Mouse (Mus musculus) heart, postnatal 0 days (tissue): ENCODE measurements around the gene Hist1h4b. TPM values are rescaled to one million over a fixed set of nuclear protein-coding genes. Genes with fewer than 3 reads are reported as not detected.
"Not testable (repeated sequence)": the region's sequence is repeated elsewhere in the genome, so short reads cannot be mapped to it uniquely, and the experiment has no call there.

Source experiments
- ATAC-seq: fragments of 200-750 bp; cut with Nextera tagmentation; 2 replicates; pipeline ENCODE4 v1.8.0; 2017; ENCODE audit warnings: low read depth, moderate number of reproducible peaks, moderate library complexity; ENCODE audit not compliant: insufficient read depth
- DNase-seq: peaks from one replicate; pipeline ENCODE4 v3.0.0-alpha.2; 2016; ENCODE audit warnings: low spot score
- H3K27ac ChIP-seq: fragments of 300-500 bp; sonication (generic); 2 replicates; pipeline ENCODE4 v1.5.1; 2014; ENCODE audit warnings: low read depth, mild to moderate bottlenecking
- H3K27me3 ChIP-seq: fragments of 300-500 bp; sonication (generic); 2 replicates; pipeline ENCODE4 v1.6.1; 2014; ENCODE audit warnings: low read length, mixed read lengths; ENCODE audit not compliant: control insufficient read depth, insufficient read depth
- H3K36me3 ChIP-seq: fragments of 300-500 bp; sonication (generic); replicated peaks from 2 replicates; pipeline ENCODE4 v1.6.1; 2014; ENCODE audit warnings: low read length, mixed read lengths; ENCODE audit not compliant: control insufficient read depth, insufficient read depth
- H3K4me1 ChIP-seq: fragments of 300-500 bp; sonication (generic); 2 replicates; pipeline ENCODE4 v1.6.1; 2014; ENCODE audit warnings: antibody characterized with exemption; ENCODE audit not compliant: control insufficient read depth, insufficient read depth
- H3K4me2 ChIP-seq: fragments of 300-500 bp; sonication (generic); 2 replicates; pipeline ENCODE4 v1.6.1; 2014; ENCODE audit warnings: low read depth, mild to moderate bottlenecking, low read length, moderate library complexity
- H3K4me3 ChIP-seq: fragments of 300-500 bp; sonication (generic); 2 replicates; pipeline ENCODE4 v1.5.1; 2014; ENCODE audit warnings: low read depth, low read length
- H3K9ac ChIP-seq: fragments of 300-500 bp; sonication (generic); replicated peaks from 2 replicates; pipeline ENCODE4 v1.6.1; 2014; ENCODE audit warnings: low read depth, low read length, mixed read lengths
- H3K9me3 ChIP-seq: fragments of 300-500 bp; sonication (generic); replicated peaks from 2 replicates; pipeline ENCODE4 v1.6.1; 2016; ENCODE audit warnings: low read length; ENCODE audit not compliant: control insufficient read depth
- CTCF ChIP-seq: IDR thresholded peaks from 2 replicates; pipeline ENCODE4 v1.5.1; 2016; ENCODE audit warnings: antibody characterized with exemption, control low read depth, low read depth
- EP300 ChIP-seq: IDR thresholded peaks from 2 replicates; pipeline ENCODE4 v1.6.1; 2016; ENCODE audit warnings: antibody characterized with exemption, low read depth
- WGBS: fragments of 180-500 bp; shearing (Covaris S2); extraction: QIAGEN DNeasy Blood & Tissue Kit; methylation state at CpG from one replicate; pipeline ENCODE4 v1.1.7; 2014; 5-methylcytosine and 5-hydroxymethylcytosine counted together
- polyA plus RNA-seq: library from polyadenylated mRNA; unstranded; fragments of >200 nt; fragmentation: Nextera tagmentation; extraction: Ambion mirVana; gene quantifications from 2 replicates; pipeline ENCODE4 v1.2.1, GENCODE M21; 2015
- total RNA-seq: library from RNA; depleted of rRNA; stranded (reverse); fragments of >200 nt; gene quantifications from 2 replicates; pipeline ENCODE4 v1.2.3, GENCODE M21; 2014; ENCODE audit warnings: low replicate concordance

Gene Hist1h4b
- total and polyA plus RNA-seq, 2 experiments from 2014 or later: 0.46 to 267 TPM

GRCm38 (mm10) chr13:23759251-23759771 is 2.5 kb downstream of the Hist1h4b start:
- Histone ChIP-seq H3K4me2 (no peak overlapping the region), H3K4me1 (peaks cover 22% of the 10 kb centered on the region), H3K36me3 (no peaks in the 10 kb centered on the region), H3K27ac (no peak overlapping the region), H3K9ac (no peak overlapping the region), H3K27me3 (no peaks in the 10 kb centered on the region), H3K9me3 (no peaks in the 10 kb centered on the region), H3K4me3 (no peak overlapping the region)
- ATAC-seq: no peak
- WGBS: 89% methylated on average over 3 of the region's 3 CpGs
- TF ChIP-seq CTCF (no peak), EP300 (no peak)
- DNase-seq: no peak

- no peak overlapping the region for H3K4me3 ChIP-seq
- H3K27ac ChIP-seq: no peak overlapping the region
- peak overlapping the region; percentile 71; the same call in 1 of the 2 replicates for H3K4me2 ChIP-seq
- no peak for TF ChIP-seq CTCF
- TF ChIP-seq EP300: no peak
- no peaks in the 10 kb centered on the region for H3K36me3 ChIP-seq
- no peaks in the 10 kb centered on the region for H3K27me3 ChIP-seq
- 70% methylated on average over 1 of the region's 1 CpGs for WGBS
- H3K9me3 ChIP-seq: no peaks in the 10 kb centered on the region
- peaks cover 26% of the 10 kb centered on the region for H3K4me1 ChIP-seq
- H3K9ac ChIP-seq: no peak overlapping the region
- ATAC-seq (no peak), DNase-seq (no peak)
These were observed 3.1 kb downstream of the Hist1h4b start for GRCm38 (mm10) chr13:23759916-23760239.

- Histone ChIP-seq H3K9ac (peak overlapping the region; percentile 39), H3K4me2 (peak overlapping the region; percentile 71), H3K4me1 (peaks cover 26% of the 10 kb centered on the region), H3K4me3 (peak overlapping the region; percentile 48), H3K9me3 (no peaks in the 10 kb centered on the region), H3K27ac (peak overlapping the region; percentile 95), H3K27me3 (no peaks in the 10 kb centered on the region), H3K36me3 (no peaks in the 10 kb centered on the region)
- WGBS: 3% methylated on average over 19 of the region's 27 CpGs
- peak; percentile 2; the same call in 1 of the 2 replicates for ATAC-seq
- DNase-seq: peak; percentile 50
- TF ChIP-seq EP300: no peak
- no peak for TF ChIP-seq CTCF
These were observed 3.6 kb downstream of the Hist1h4b start for GRCm38 (mm10) chr13:23760240-23760971.

- Histone ChIP-seq H3K4me2 (peak within 1 kb of the TSS; percentile 71), H3K4me3 (peak within 1 kb of the TSS; percentile 48), H3K36me3 (no peaks in the 10 kb centered on the region), H3K9ac (peak within 1 kb of the TSS; percentile 55), H3K27me3 (no peaks in the 10 kb centered on the region), H3K4me1 (peaks cover 26% of the 10 kb centered on the region), H3K27ac (peak within 1 kb of the TSS; percentile 95), H3K9me3 (no peaks in the 10 kb centered on the region)
- under 1% methylated on average over 61 of the region's 72 CpGs for WGBS
- DNase-seq (peak; percentile 97), ATAC-seq (peak; percentile 81)
- TF ChIP-seq EP300 (peak; percentile 79), CTCF (no peak)
These were observed 4.4 kb downstream of the Hist1h4b start, which contains the start of gene Hist1h4a for GRCm38 (mm10) chr13:23760972-23761864. Gene Hist1h4a (minus strand): TSS chr13:23761230.

- Histone ChIP-seq H3K4me1 (peaks cover 26% of the 10 kb centered on the region), H3K9ac (peak within 1 kb of the TSS; percentile 66), H3K4me3 (peak within 1 kb of the TSS; percentile 48), H3K4me2 (peak within 1 kb of the TSS; percentile 71), H3K27ac (peak within 1 kb of the TSS; percentile 95)
- ATAC-seq (peak; percentile 43), DNase-seq (peak; percentile 94)
- not testable (repeated sequence) for H3K36me3 ChIP-seq, H3K27me3 ChIP-seq, H3K9me3 ChIP-seq
- WGBS: under 1% methylated on average over 28 of the region's 52 CpGs
These were observed 5.3 kb downstream of the Hist1h4b start, which contains the start of gene Hist1h3a for GRCm38 (mm10) chr13:23761871-23762821. Gene Hist1h3a (minus strand): TSS chr13:23762386.
